Mouse (Mus musculus) ES-Bruce4 (cell line): ENCODE results near the gene Mef2b. TPM values are rescaled to one million over a fixed set of nuclear protein-coding genes. Genes with fewer than 3 reads are reported as not detected.
A peak's percentile ranks its signal among the peaks of the same experiment; 100 is the strongest.

Experiments
- H3K27ac ChIP-seq: 2 replicates; pipeline ENCODE4 v1.5.1; 2012; ENCODE audit warnings: low read length, inconsistent platforms; ENCODE audit not compliant: insufficient read depth
- H3K27me3 ChIP-seq: 2 replicates; pipeline ENCODE4 v1.6.1; 2012; ENCODE audit warnings: mild to moderate bottlenecking, low read length, inconsistent platforms; ENCODE audit not compliant: control insufficient read depth, poor library complexity, insufficient read depth, severe bottlenecking
- H3K36me3 ChIP-seq: 2 replicates; pipeline ENCODE4 v1.6.1; 2012; ENCODE audit warnings: inconsistent platforms, mild to moderate bottlenecking, low read length, moderate library complexity; ENCODE audit not compliant: control insufficient read depth, poor library complexity, insufficient read depth, severe bottlenecking
- H3K4me1 ChIP-seq: one replicate; pipeline ENCODE4 v1.8.1; 2011; ENCODE audit warnings: low read length; ENCODE audit not compliant: control insufficient read depth, insufficient read depth
- H3K4me3 ChIP-seq: 2 replicates; pipeline ENCODE4 v1.5.1; 2011; ENCODE audit warnings: low read depth, mild to moderate bottlenecking, low read length
- H3K9ac ChIP-seq: 2 replicates; pipeline ENCODE4 v1.6.1; 2012; ENCODE audit warnings: low read depth, mild to moderate bottlenecking, inconsistent platforms; ENCODE audit not compliant: poor library complexity, severe bottlenecking
- H3K9me3 ChIP-seq: replicated peaks from 2 replicates; pipeline ENCODE4 v1.6.1; 2012; ENCODE audit warnings: mild to moderate bottlenecking, low read length, inconsistent platforms; ENCODE audit not compliant: control insufficient read depth, poor library complexity, insufficient read depth, severe bottlenecking
- CTCF ChIP-seq: IDR thresholded peaks from one replicate; pipeline ENCODE4 v1.8.1; 2011; ENCODE audit warnings: low read depth, low read length
- EP300 ChIP-seq: IDR thresholded peaks from 2 replicates; pipeline ENCODE4 v1.6.1; 2011; ENCODE audit warnings: low read depth, low read length; ENCODE audit not compliant: insufficient read depth
- POLR2A ChIP-seq: IDR thresholded peaks from one replicate; pipeline ENCODE4 v1.8.1; 2011; ENCODE audit warnings: low read length; ENCODE audit not compliant: insufficient read depth
- polyA plus RNA-seq: library from polyadenylated mRNA; stranded (reverse); fragments of >200 nt; gene quantifications from 2 replicates; pipeline ENCODE4 v1.2.4, GENCODE M21; 2011; ENCODE audit warnings: low read depth; ENCODE audit not compliant: missing spikeins, insufficient read depth, insufficient read length

Mef2b gene
- polyA plus RNA-seq, 1 experiment, result 5.8 TPM

- no peaks in the 10 kb centered on the region for H3K36me3 ChIP-seq
- H3K9me3 ChIP-seq, result no peaks in the 10 kb centered on the region
- peaks cover 2% of the 10 kb centered on the region for H3K4me1 ChIP-seq
- H3K27ac ChIP-seq, result no peak overlapping the region
- TF ChIP-seq CTCF (no peak), POLR2A (no peak), EP300 (no peak)
- 0 out of 2 replicates have a peak overlapping the region, but pooled peaks have one; percentile 0 for H3K9ac ChIP-seq
- H3K27me3 ChIP-seq, result no peaks in the 10 kb centered on the region
- no peak overlapping the region for H3K4me3 ChIP-seq
These were observed 17.8 kb downstream of the Mef2b start for GRCm38 (mm10) chr8:70157240-70157800.

GRCm38 (mm10) chr8:70158069-70158853, 18.8 kb downstream of the Mef2b start:
- H3K36me3 ChIP-seq, result no peaks in the 10 kb centered on the region
- H3K4me3 ChIP-seq, result peak overlapping the region; percentile 69
- H3K27ac ChIP-seq, result peak overlapping the region; percentile 33
- H3K9ac ChIP-seq, result peak overlapping the region; percentile 78
- TF ChIP-seq CTCF, result no peak
- 0 out of 2 replicates have a peak, but pooled peaks have one; percentile 2 for TF ChIP-seq EP300
- H3K9me3 ChIP-seq, result no peaks in the 10 kb centered on the region
- peaks cover 2% of the 10 kb centered on the region for H3K4me1 ChIP-seq
- H3K27me3 ChIP-seq, result no peaks in the 10 kb centered on the region

- Histone ChIP-seq H3K9ac (peak overlapping the region; percentile 78), H3K4me1 (peaks cover 2% of the 10 kb centered on the region), H3K27ac (peak overlapping the region; percentile 33; the same call in 1 of the 2 replicates), H3K4me3 (peak overlapping the region; percentile 22), H3K36me3 (no peaks in the 10 kb centered on the region), H3K9me3 (no peaks in the 10 kb centered on the region), H3K27me3 (no peaks in the 10 kb centered on the region)
- no peak for TF ChIP-seq EP300
- TF ChIP-seq CTCF, result no peak
- no peak for TF ChIP-seq POLR2A
These were observed 19.7 kb downstream of the Mef2b start for GRCm38 (mm10) chr8:70159211-70159610.

- Histone ChIP-seq H3K36me3 (no peaks in the 10 kb centered on the region), H3K9me3 (no peaks in the 10 kb centered on the region), H3K9ac (peak overlapping the region; percentile 78), H3K4me1 (peaks cover 2% of the 10 kb centered on the region), H3K27me3 (no peaks in the 10 kb centered on the region), H3K27ac (no peak overlapping the region), H3K4me3 (no peak overlapping the region)
- no peak for TF ChIP-seq CTCF
- TF ChIP-seq POLR2A, result no peak
- no peak for TF ChIP-seq EP300
These were observed 20.5 kb downstream of the Mef2b start for GRCm38 (mm10) chr8:70160015-70160414.

GRCm38 (mm10) chr8:70163316-70163715, 23.8 kb downstream of the Mef2b start:
- no peak overlapping the region for H3K4me3 ChIP-seq
- H3K36me3 ChIP-seq, result no peaks in the 10 kb centered on the region
- H3K4me1 ChIP-seq, result peaks cover 2% of the 10 kb centered on the region
- TF ChIP-seq EP300, result no peak
- no peak for TF ChIP-seq CTCF
- no peak for TF ChIP-seq POLR2A
- no peaks in the 10 kb centered on the region for H3K9me3 ChIP-seq
- no peak overlapping the region for H3K27ac ChIP-seq
- H3K27me3 ChIP-seq, result no peaks in the 10 kb centered on the region
- H3K9ac ChIP-seq, result no peak overlapping the region
